Mouse (Mus musculus) CH12.LX (cell line): ENCODE results near the gene Irx2. TPM values are rescaled to one million over a fixed set of nuclear protein-coding genes. Genes with fewer than 3 reads are reported as not detected.

ENCODE experiments used
- DNase-seq: peaks from one replicate; pipeline ENCODE4 v3.0.0-alpha.2; 2013; ENCODE audit errors: extremely low read depth
- H3K27ac ChIP-seq: 2 replicates; pipeline ENCODE4 v1.5.1; 2012; ENCODE audit warnings: low read depth, mild to moderate bottlenecking, control low read depth, moderate library complexity; ENCODE audit not compliant: insufficient read depth
- H3K27me3 ChIP-seq: replicated peaks from 2 replicates; pipeline ENCODE3; 2012; ENCODE audit warnings: inconsistent platforms
- H3K36me3 ChIP-seq, 2 experiments: replicated peaks in 1 of 2; 2 replicates each; pipeline versions ENCODE3 to v1.6.1; 2012; ENCODE audit warnings: inconsistent platforms in 1 of 2, low read length in 1 of 2, mild to moderate bottlenecking in 1 of 2, mixed read lengths in 1 of 2, moderate library complexity in 1 of 2; ENCODE audit not compliant: control insufficient read depth in 1 of 2, insufficient read depth in 1 of 2
- H3K4me1 ChIP-seq, 2 experiments: 2 replicates each; pipeline ENCODE4 v1.6.1; 2012; ENCODE audit warnings: inconsistent platforms in 1 of 2, moderate library complexity in 1 of 2; ENCODE audit not compliant: insufficient read depth in 2 of 2, control insufficient read depth in 1 of 2
- H3K4me2 ChIP-seq: 2 replicates; pipeline ENCODE4 v1.6.1; 2012; ENCODE audit warnings: low read depth, mild to moderate bottlenecking, control low read depth; ENCODE audit not compliant: poor library complexity, insufficient read depth, severe bottlenecking
- H3K4me3 ChIP-seq, 3 experiments: fragments of 150-350 bp in 1 of 3; sonication (generic) in 1 of 3; replicated peaks in 1 of 3; 2 replicates each; pipeline versions ENCODE3 to v1.5.1; 2011 to 2012; ENCODE audit warnings: low read depth in 2 of 3, low read length in 2 of 3, mild to moderate bottlenecking in 2 of 3, moderate library complexity in 2 of 3, control low read depth in 1 of 3, improper control_type of control experiment in 1 of 3, inconsistent platforms in 1 of 3, mixed read lengths in 1 of 3; ENCODE audit not compliant: poor library complexity in 1 of 3
- H3K79me2 ChIP-seq: replicated peaks from 2 replicates; pipeline ENCODE4 v1.6.1; 2012; ENCODE audit warnings: mild to moderate bottlenecking, moderate library complexity; ENCODE audit not compliant: control insufficient read depth, poor library complexity, insufficient read depth, severe bottlenecking; ENCODE audit errors: extremely low read depth
- H3K9ac ChIP-seq: 2 replicates; pipeline ENCODE4 v1.6.1; 2012; ENCODE audit warnings: low read depth, mild to moderate bottlenecking, control low read depth, moderate library complexity; ENCODE audit not compliant: insufficient read depth
- H3K9me3 ChIP-seq: replicated peaks from 2 replicates; pipeline ENCODE3; 2012; ENCODE audit warnings: low read length, inconsistent platforms, mixed read lengths
- CHD1 ChIP-seq: IDR thresholded peaks from 2 replicates; pipeline ENCODE4 v1.6.1; 2012; ENCODE audit warnings: low read depth, low read length, improper control_type of control experiment, inconsistent platforms
- CTCF ChIP-seq, 2 experiments: IDR thresholded peaks in 1 of 2; conservative IDR thresholded peaks in 1 of 2; 2 replicates each; pipeline ENCODE4 v1.5.1; 2011 to 2012; ENCODE audit warnings: low read depth in 2 of 2, low read length in 2 of 2, improper control_type of control experiment in 1 of 2, inconsistent platforms in 1 of 2, mild to moderate bottlenecking in 1 of 2, moderate library complexity in 1 of 2
- ELF1 ChIP-seq: IDR thresholded peaks from 2 replicates; pipeline ENCODE4 v1.6.1; 2014; ENCODE audit warnings: low read depth, mild to moderate bottlenecking, inconsistent platforms, low read length, improper control_type of control experiment
- EP300 ChIP-seq: IDR thresholded peaks from 2 replicates; pipeline ENCODE4 v1.6.1; 2011; ENCODE audit warnings: low read length, improper control_type of control experiment
- GABPA ChIP-seq: IDR thresholded peaks from 2 replicates; pipeline ENCODE4 v1.6.1; 2012; ENCODE audit warnings: low read depth, low read length, improper control_type of control experiment, inconsistent platforms; ENCODE audit not compliant: insufficient replicate concordance
- JUN ChIP-seq: IDR thresholded peaks from 2 replicates; pipeline ENCODE4 v1.6.1; 2011; ENCODE audit warnings: low read depth, mild to moderate bottlenecking, low read length, improper control_type of control experiment, moderate library complexity; ENCODE audit not compliant: insufficient read depth
- KAT2A ChIP-seq: IDR thresholded peaks from 2 replicates; pipeline ENCODE4 v1.6.1; 2012; ENCODE audit warnings: low read length, improper control_type of control experiment, inconsistent platforms; ENCODE audit not compliant: insufficient replicate concordance
- POLR2AphosphoS2 ChIP-seq: IDR thresholded peaks from 2 replicates; pipeline ENCODE4 v1.6.1; 2011; ENCODE audit warnings: low read depth, low read length, improper control_type of control experiment
- RAD21 ChIP-seq: IDR thresholded peaks from 2 replicates; pipeline ENCODE4 v1.6.1; 2011; ENCODE audit warnings: low read depth, mild to moderate bottlenecking, low read length, improper control_type of control experiment, moderate library complexity
- SIN3A ChIP-seq: IDR thresholded peaks from 2 replicates; pipeline ENCODE4 v1.6.1; 2012; ENCODE audit warnings: low read length, improper control_type of control experiment, inconsistent platforms
- USF2 ChIP-seq: conservative IDR thresholded peaks from 2 replicates; pipeline ENCODE4 v1.6.1; 2011; ENCODE audit warnings: low read depth, low read length, improper control_type of control experiment
- ZKSCAN1 ChIP-seq: IDR thresholded peaks from 2 replicates; pipeline ENCODE4 v1.6.1; 2012; ENCODE audit warnings: low read depth, inconsistent platforms, low read length, improper control_type of control experiment, borderline replicate concordance
- ZMIZ1 ChIP-seq: IDR thresholded peaks from 2 replicates; pipeline ENCODE4 v1.6.1; 2012; ENCODE audit warnings: low read depth, mild to moderate bottlenecking, inconsistent platforms, low read length, improper control_type of control experiment
- ZNF384 ChIP-seq: IDR thresholded peaks from 2 replicates; pipeline ENCODE4 v1.6.1; 2012; ENCODE audit warnings: low read depth, low read length, improper control_type of control experiment, inconsistent platforms
- dilution Hi-C: fragments of 300-500 bp; cut with MboI; formaldehyde crosslinking; loops from 2 replicates; pipeline ENCODE4 v1.14.3; 2020; ENCODE audit warnings: low sequenced_read_pairs; ENCODE audit not compliant: extremely low pct_unique_long_range_greater_than_20kb, extremely low pct_ligation_motif_present
- in situ Hi-C: fragments of 300-500 bp; cut with MboI; formaldehyde crosslinking; loops from 3 replicates; pipeline ENCODE4 v1.14.3; 2019; ENCODE audit warnings: low sequenced_read_pairs, low pct_ligation_motif_present, low pct_unique_long_range_greater_than_20kb, mixed read lengths
- polyA plus RNA-seq: library from polyadenylated mRNA; unstranded; fragments of >175 nt; gene quantifications from 2 replicates; pipeline ENCODE4 v1.2.1, GENCODE M21; 2012; ENCODE audit warnings: low read depth; ENCODE audit not compliant: insufficient read length
- total RNA-seq, 2 experiments: library from RNA; depleted of rRNA; stranded (reverse); fragments of 300-350 nt in 1 of 2; fragments of >200 nt in 1 of 2; gene quantifications; 2 replicates each; pipeline ENCODE4 v1.2.3; 2012 to 2014

The Irx2 gene
- total and polyA plus RNA-seq, 3 experiments, result not detected

DNA sequence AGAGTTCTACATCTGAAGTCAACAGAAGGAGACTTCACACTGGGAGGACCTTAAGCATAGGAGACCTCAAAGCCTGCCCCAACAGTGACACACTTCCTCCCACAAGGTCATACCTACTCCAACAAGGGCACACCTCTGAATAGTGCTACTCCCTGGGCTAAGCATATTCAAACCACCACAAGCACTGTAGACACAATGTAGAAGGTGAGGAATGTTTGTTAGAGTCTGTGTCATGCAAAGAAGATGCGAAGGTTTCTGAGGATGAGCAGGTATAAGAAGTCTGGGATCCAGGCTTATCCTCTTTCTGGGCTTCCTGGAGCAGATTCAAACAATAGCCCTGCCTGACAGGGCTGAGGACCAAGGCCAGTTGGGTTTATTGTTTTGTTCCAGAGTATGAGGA is 47.2 kb downstream of the Irx2 start:
- H3K36me3 ChIP-seq, result no peaks in the 10 kb centered on the region
- DNase-seq, result no peak
- TF ChIP-seq KAT2A, result no peak
- no peak for TF ChIP-seq JUN
- TF ChIP-seq USF2, result no peak
- TF ChIP-seq ELF1, result no peak
- TF ChIP-seq RAD21, result no peak
- TF ChIP-seq ZMIZ1, result no peak
- no peak for TF ChIP-seq SIN3A
- TF ChIP-seq CTCF (conservative IDR thresholded peaks at IDR 0.05 in 1 of 2, IDR thresholded peaks at IDR 0.05 in 1 of 2; ENCODE audit: low read depth in 2 of 2, low read length in 2 of 2), result no peak
- TF ChIP-seq ZNF384, result no peak
- TF ChIP-seq EP300, result no peak
- TF ChIP-seq CHD1, result no peak
- no peak for TF ChIP-seq ZKSCAN1
- TF ChIP-seq POLR2AphosphoS2, result no peak
- no peak for TF ChIP-seq GABPA
- TF ChIP-seq, all 38 proteins: peak for 0
- no peak overlapping the region for H3K9ac ChIP-seq
- H3K27me3 ChIP-seq, result no peaks in the 10 kb centered on the region
- H3K79me2 ChIP-seq, result no peaks in the 10 kb centered on the region
- in situ Hi-C loops (no loop called here), dilution Hi-C loops (no loop called here)
- no peak overlapping the region for H3K4me3 ChIP-seq
- H3K9me3 ChIP-seq, result peaks cover 58% of the 10 kb centered on the region
- H3K4me2 ChIP-seq, result no peak overlapping the region
- H3K4me1 ChIP-seq, result no peaks in the 10 kb centered on the region
- H3K27ac ChIP-seq, result no peak overlapping the region
